Mouse (Mus musculus): ENCODE data around the gene Fat3. TPM values are rescaled to one million over a fixed set of nuclear protein-coding genes. Genes with fewer than 3 reads are reported as not detected.

The Fat3 gene
- total RNA-seq, 2 experiments from 2014 or later = not detected

GRCm38 (mm10) chr9:16440638-16441037 lies 60.4 kb downstream of the Fat3 start:
- ATAC-seq (replicated peaks; ENCODE audit: poor library complexity, severe bottlenecking) = no peak

GRCm38 (mm10) chr9:16439941-16440340 lies 61.1 kb downstream of the Fat3 start:
- no peak for ATAC-seq (replicated peaks; ENCODE audit: poor library complexity, severe bottlenecking)

GRCm38 (mm10) chr9:16437805-16438204 lies 63.3 kb downstream of the Fat3 start:
- ATAC-seq (replicated peaks; ENCODE audit: poor library complexity, severe bottlenecking) = no peak

- no peak for ATAC-seq (replicated peaks; ENCODE audit: poor library complexity, severe bottlenecking)
Measured at GRCm38 (mm10) chr9:16428589-16428988, 72.5 kb downstream of the Fat3 start.

- ATAC-seq (replicated peaks; ENCODE audit: poor library complexity, severe bottlenecking) = no peak
Measured at GRCm38 (mm10) chr9:16422707-16423106, 78.4 kb downstream of the Fat3 start.

- ATAC-seq (replicated peaks; ENCODE audit: poor library complexity, severe bottlenecking) = no peak
Measured at GRCm38 (mm10) chr9:16402815-16403214, 98.3 kb downstream of the Fat3 start.

- no peak for ATAC-seq (replicated peaks; ENCODE audit: poor library complexity, severe bottlenecking)
Measured at GRCm38 (mm10) chr9:16398734-16399686, 102.1 kb downstream of the Fat3 start.

GRCm38 (mm10) chr9:16389141-16389540 lies 111.9 kb downstream of the Fat3 start:
- ATAC-seq (replicated peaks; ENCODE audit: poor library complexity, severe bottlenecking) = no peak

- ATAC-seq (replicated peaks; ENCODE audit: poor library complexity, severe bottlenecking) = no peak
Measured at GRCm38 (mm10) chr9:16387527-16387926, 113.6 kb downstream of the Fat3 start.

- ATAC-seq (replicated peaks; ENCODE audit: poor library complexity, severe bottlenecking) = peak; percentile 93
Measured at GRCm38 (mm10) chr9:16363713-16364112, 137.4 kb downstream of the Fat3 start.

- ATAC-seq (replicated peaks; ENCODE audit: poor library complexity, severe bottlenecking) = no peak
Measured at GRCm38 (mm10) chr9:16361811-16362210, 139.3 kb downstream of the Fat3 start.

GRCm38 (mm10) chr9:16356636-16357035 lies 144.4 kb downstream of the Fat3 start:
- no peak for ATAC-seq (replicated peaks; ENCODE audit: poor library complexity, severe bottlenecking)

GRCm38 (mm10) chr9:16354906-16355305 lies 146.2 kb downstream of the Fat3 start:
- no peak for ATAC-seq (replicated peaks; ENCODE audit: poor library complexity, severe bottlenecking)

- ATAC-seq (replicated peaks; ENCODE audit: poor library complexity, severe bottlenecking) = no peak
Measured at GRCm38 (mm10) chr9:16353049-16353724, 147.9 kb downstream of the Fat3 start.

GRCm38 (mm10) chr9:16352486-16353048 lies 148.5 kb downstream of the Fat3 start:
- no peak for ATAC-seq (replicated peaks; ENCODE audit: poor library complexity, severe bottlenecking)

- no peak for ATAC-seq (replicated peaks; ENCODE audit: poor library complexity, severe bottlenecking)
Measured at GRCm38 (mm10) chr9:16344902-16345855, 155.9 kb downstream of the Fat3 start.

GRCm38 (mm10) chr9:16343191-16343590 lies 157.9 kb downstream of the Fat3 start:
- no peak for ATAC-seq (replicated peaks; ENCODE audit: poor library complexity, severe bottlenecking)

GRCm38 (mm10) chr9:16342577-16342976 lies 158.5 kb downstream of the Fat3 start:
- no peak for ATAC-seq (replicated peaks; ENCODE audit: poor library complexity, severe bottlenecking)

GRCm38 (mm10) chr9:16330290-16330984 lies 170.6 kb downstream of the Fat3 start:
- no peak for ATAC-seq (replicated peaks; ENCODE audit: poor library complexity, severe bottlenecking)

All from granulocyte monocyte progenitor cell, adult 5-6 weeks (primary cell).